Mouse (Mus musculus) MN1 (cell line): ENCODE results near the gene Alkbh5.
"Not testable (repeated sequence)": the region's sequence is repeated elsewhere in the genome, so short reads cannot be mapped to it uniquely, and the experiment has no call there.

Source experiments
- DNase-seq: peaks from one replicate; pipeline ENCODE4 v3.0.0-alpha.2; 2016; ENCODE audit warnings: low spot score

Gene Alkbh5

GRCm38 (mm10) chr11:60543211-60543610 is 7.0 kb downstream of the Alkbh5 start:
- not testable (repeated sequence) for DNase-seq

- no peak for DNase-seq
Observed at GRCm38 (mm10) chr11:60545433-60545832, 9.3 kb downstream of the Alkbh5 start.

- no peak for DNase-seq
Observed at GRCm38 (mm10) chr11:60548112-60548511, 11.9 kb downstream of the Alkbh5 start.

GRCm38 (mm10) chr11:60553091-60553490 is 16.9 kb downstream of the Alkbh5 start:
- DNase-seq: peak; percentile 4

- no peak for DNase-seq
Observed at GRCm38 (mm10) chr11:60557675-60558074, 21.5 kb downstream of the Alkbh5 start.

GRCm38 (mm10) chr11:60559342-60559741 is 23.2 kb downstream of the Alkbh5 start:
- DNase-seq: peak; percentile 78

DNA sequence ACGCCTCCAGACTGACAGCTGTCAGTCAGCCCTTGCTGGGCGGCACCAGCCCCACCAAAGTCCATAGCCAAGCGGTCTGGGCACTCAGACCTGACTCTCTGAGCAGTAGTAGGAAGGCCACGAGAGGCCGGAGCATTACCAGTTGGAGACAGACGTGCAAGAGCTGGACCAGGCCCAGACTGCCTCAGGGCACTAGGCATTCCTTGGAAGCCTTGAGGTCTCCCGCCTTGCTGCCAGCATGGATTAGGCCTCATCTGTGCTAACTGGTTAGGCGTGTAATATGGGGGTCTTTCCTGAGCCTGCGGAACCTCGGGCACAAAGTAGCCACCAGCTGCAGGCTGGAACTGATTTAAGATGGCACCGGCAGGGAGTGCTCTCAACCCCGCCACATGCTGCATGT is 37.8 kb downstream of the Alkbh5 start:
- DNase-seq: not testable (repeated sequence)
